Mouse (Mus musculus) stomach, postnatal 0 days (tissue): ENCODE measurements around the gene 1700018F24Rik.

Experiments used
- CTCF ChIP-seq: IDR thresholded peaks from 2 replicates; pipeline ENCODE4 v1.5.1; 2016; ENCODE audit warnings: antibody characterized with exemption, low read depth, mild to moderate bottlenecking, moderate library complexity
- EP300 ChIP-seq: optimal IDR thresholded peaks from 2 replicates; pipeline ENCODE3; 2016; ENCODE audit warnings: antibody characterized with exemption

DNA sequence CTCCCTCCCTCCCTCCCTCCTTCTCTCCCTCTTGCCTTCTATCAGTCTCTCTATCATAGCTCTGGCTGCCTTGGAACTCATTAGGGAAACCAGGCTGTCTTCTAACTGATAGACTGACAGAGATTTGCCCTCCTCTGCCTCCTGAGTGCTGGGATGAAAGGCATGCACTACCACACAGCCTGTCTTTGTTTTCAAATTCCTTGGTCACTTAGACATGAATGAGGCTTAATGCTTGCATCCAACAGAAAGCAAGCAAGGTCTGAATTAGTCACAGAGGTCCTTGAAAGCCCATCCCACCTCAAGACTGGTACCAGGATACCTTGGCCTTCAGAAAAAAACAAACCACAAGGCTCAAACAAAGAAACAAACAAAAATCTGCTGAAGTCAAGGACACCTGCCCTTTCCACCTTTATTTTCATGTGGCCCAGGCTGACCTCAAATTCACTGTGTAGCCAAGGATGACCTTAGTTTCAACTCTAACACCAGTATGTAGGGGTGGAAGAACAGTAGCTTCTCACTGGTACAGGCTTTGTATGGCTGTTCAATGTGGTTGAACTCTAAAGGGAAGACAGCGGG, 22.1 kb downstream of the 1700018F24Rik start:
- TF ChIP-seq CTCF (no peak), EP300 (no peak)
